Comparison of ENCODE assay signal across 8 mouse cellular contexts in the genomic region with DNA sequence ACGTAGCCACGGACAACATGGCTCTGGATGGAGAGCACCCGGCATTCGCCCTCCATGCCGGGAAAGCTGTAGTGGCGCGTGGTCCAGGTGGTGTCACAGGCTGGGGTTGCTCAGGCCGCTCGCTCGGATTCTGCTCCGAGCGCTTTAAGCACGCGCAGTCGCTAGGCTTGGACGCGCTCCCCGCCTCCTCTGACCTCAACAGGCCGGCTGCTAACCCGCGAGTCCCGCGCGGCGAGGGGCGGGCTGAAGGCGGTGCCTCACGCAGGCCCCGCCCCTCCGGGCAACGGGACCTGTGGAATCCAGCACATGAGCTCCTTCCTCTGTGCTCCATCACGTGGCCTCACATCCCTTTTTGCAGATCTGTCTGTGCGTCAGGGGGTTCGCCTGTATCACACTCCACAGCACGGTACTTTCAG. TPM values are rescaled to one million over a fixed set of nuclear protein-coding genes. Genes with fewer than 3 reads are reported as not detected.
DNase-seq lines count a peak whose midpoint lies in the region; ATAC-seq and TF ChIP-seq lines count a peak whose summit lies in the region.

A gene (minus strand): TSS at position 184 of the 416 bp plus-strand sequence.

- in situ Hi-C loops in Patski (cut with MboI; ENCODE audit: low pct_unique_long_range_greater_than_20kb) = no loop called here

- peak within 1 kb of the TSS; percentile 86 for H3K9ac ChIP-seq in hindbrain, embryonic 14.5 days

- under 1% methylated on average over 35 of the region's 35 CpGs for WGBS in hindbrain, embryonic 14.5 days

- peak; percentile 34 for DNase-seq in Patski (ENCODE audit: low read depth, low spot score)
- DNase-seq in cerebellum, postnatal 14 days = peak; percentile 94 to 96
- DNase-seq in frontal cortex, postnatal 25 days (ENCODE audit: low spot score in 2 of 2) = peak; percentile 86 to 91
- peak; percentile 87 for DNase-seq in hindbrain, embryonic 14.5 days (ENCODE audit: low spot score)
- peak; percentile 96 for DNase-seq in layer of hippocampus, postnatal 36 days
- peak; percentile 98 for DNase-seq in lung, postnatal 36 days
- DNase-seq in retina, postnatal 1 day = peak; percentile 94
- peak; percentile 89 to 93 for DNase-seq in urinary bladder, adult 18-20 months (ENCODE audit: low spot score in 2 of 2)

- CTCF ChIA-PET in Patski (lab: Charles Lee) = interaction anchor here (0.8 to 1.2 kb wide), 3 partner anchors 12 to 109 kb away, joined by 3 read pairs; a partner anchor contains a TSS

- TF ChIP-seq CTCF in Patski (IDR thresholded peaks at IDR 0.05) = no peak

- H3K27me3 ChIP-seq in Patski = no peaks in the 10 kb centered on the region
- no peaks in the 10 kb centered on the region for H3K27me3 ChIP-seq in hindbrain, embryonic 14.5 days (ENCODE audit: control insufficient read depth, insufficient read depth, low read length)

- H3K4me1 ChIP-seq in hindbrain, embryonic 14.5 days (replicated peaks; ENCODE audit: control insufficient read depth, insufficient read depth, low read length) = peaks cover 10% of the 10 kb centered on the region; the same call in 1 of the 2 replicates

- no peaks in the 10 kb centered on the region for H3K36me3 ChIP-seq in hindbrain, embryonic 14.5 days (replicated peaks; ENCODE audit: control insufficient read depth, insufficient read depth)

- POLR2A ChIA-PET in Patski (lab: Charles Lee) = no interaction called here

- H3K4me2 ChIP-seq in hindbrain, embryonic 14.5 days (replicated peaks) = peak within 1 kb of the TSS; percentile 99

- no peaks in the 10 kb centered on the region for H3K9me3 ChIP-seq in hindbrain, embryonic 14.5 days (ENCODE audit: control insufficient read depth, low read length)

- peak; percentile 94 for ATAC-seq in Patski
- peak; percentile 94 for ATAC-seq in hindbrain, embryonic 14.5 days (ENCODE audit: low FRiP score)

- peak within 1 kb of the TSS; percentile 53 for H3K27ac ChIP-seq in hindbrain, embryonic 14.5 days

- peak within 1 kb of the TSS; percentile 62 for H3K4me3 ChIP-seq in hindbrain, embryonic 14.5 days (replicated peaks; ENCODE audit: low read length)

RNA-seq across cellular contexts. Expression of the gene that starts here (rescaled TPM):
- 24.8 TPM for polyA plus RNA-seq in Patski (2021)
- 30.0 and 32.9 TPM in 2 replicates for polyA plus RNA-seq in hindbrain, embryonic 14.5 days (2014; fragmentation: Nextera tagmentation; extraction: Ambion mirVana)
- 100 to 1,000 TPM in 1 of 2 experiments, 10 to 100 TPM in 1; 93.3 to 102 TPM for total RNA-seq in layer of hippocampus, postnatal 36 days (2021)

Comparison
In these comparisons a context has a peak if more than half of its experiments do, and no peak if none do; other contexts are left out.
1. Peak in every context shown above with its lines: DNase-seq, ATAC-seq, H3K4me3 ChIP-seq and H3K27ac ChIP-seq.
2. DNase-seq: peak in every context shown above with its lines; median percentile 98 in lung, postnatal 36 days; 96 in layer of hippocampus, postnatal 36 days; 95 in cerebellum, postnatal 14 days; 94 in retina, postnatal 1 day; 91 in urinary bladder, adult 18-20 months; 88 in frontal cortex, postnatal 25 days; 87 in hindbrain, embryonic 14.5 days; 34 in Patski.